Mouse (Mus musculus) olfactory bulb, adult 2 months (tissue): Measurements from ENCODE around the gene Zfp280b.

Experiments used
- CTCF ChIP-seq: fragments of 200-500 bp; IDR thresholded peaks from 2 replicates; pipeline ENCODE4 v1.5.1; 2012; ENCODE audit warnings: low read depth, mild to moderate bottlenecking, low read length, moderate library complexity; ENCODE audit not compliant: insufficient read depth
- POLR2A ChIP-seq: fragments of 200-500 bp; IDR thresholded peaks from 2 replicates; pipeline ENCODE4 v1.6.1; 2012; ENCODE audit warnings: mild to moderate bottlenecking, low read depth, low read length, moderate library complexity; ENCODE audit not compliant: insufficient read depth

GRCm38 (mm10) chr10:76035277-76035676, 2.8 kb downstream of the Zfp280b start:
- TF ChIP-seq POLR2A = no peak
- no peak for TF ChIP-seq CTCF
